Mouse (Mus musculus): ENCODE measurements around the gene Hpdl.

The Hpdl gene

GRCm38 (mm10) chr4:116796442-116797110 is 24.9 kb downstream of the Hpdl start:
- no peak for DNase-seq

GRCm38 (mm10) chr4:116794273-116794672 is 27.2 kb downstream of the Hpdl start:
- no peak for DNase-seq

- DNase-seq: no peak
These were observed 29.1 kb downstream of the Hpdl start for GRCm38 (mm10) chr4:116792453-116792852.

GRCm38 (mm10) chr4:116788956-116789355 is 32.6 kb downstream of the Hpdl start:
- DNase-seq: peak; percentile 33 to 73

- DNase-seq: no peak
These were observed 33.3 kb downstream of the Hpdl start for GRCm38 (mm10) chr4:116787985-116788760.

GRCm38 (mm10) chr4:116786587-116786986 is 34.9 kb downstream of the Hpdl start:
- no peak for DNase-seq

- DNase-seq: no peak
These were observed 39.3 kb downstream of the Hpdl start for GRCm38 (mm10) chr4:116782171-116782570.

- no peak for DNase-seq
These were observed 40.1 kb downstream of the Hpdl start for GRCm38 (mm10) chr4:116781366-116781765.

GRCm38 (mm10) chr4:116780541-116780940 is 41.0 kb downstream of the Hpdl start:
- DNase-seq: no peak

- no peak for DNase-seq
These were observed 44.4 kb downstream of the Hpdl start for GRCm38 (mm10) chr4:116777079-116777478.

- no peak for DNase-seq
These were observed 45.1 kb downstream of the Hpdl start for GRCm38 (mm10) chr4:116776391-116776790.

Data from spleen, adult 18-20 months (tissue).